Mouse (Mus musculus) CH12.LX (cell line): ENCODE measurements around the gene Ank3. TPM values are rescaled to one million over a fixed set of nuclear protein-coding genes. Genes with fewer than 3 reads are reported as not detected.

Experiments
- DNase-seq: peaks from one replicate; pipeline ENCODE4 v3.0.0-alpha.2; 2013; ENCODE audit errors: extremely low read depth
- H3K27ac ChIP-seq: 2 replicates; pipeline ENCODE4 v1.5.1; 2012; ENCODE audit warnings: low read depth, mild to moderate bottlenecking, control low read depth, moderate library complexity; ENCODE audit not compliant: insufficient read depth
- H3K27me3 ChIP-seq: replicated peaks from 2 replicates; pipeline ENCODE3; 2012; ENCODE audit warnings: inconsistent platforms
- H3K36me3 ChIP-seq, 2 experiments: replicated peaks in 1 of 2; 2 replicates each; pipeline versions ENCODE3 to v1.6.1; 2012; ENCODE audit warnings: inconsistent platforms in 1 of 2, low read length in 1 of 2, mild to moderate bottlenecking in 1 of 2, mixed read lengths in 1 of 2, moderate library complexity in 1 of 2; ENCODE audit not compliant: control insufficient read depth in 1 of 2, insufficient read depth in 1 of 2
- H3K4me1 ChIP-seq, 2 experiments: 2 replicates each; pipeline ENCODE4 v1.6.1; 2012; ENCODE audit warnings: inconsistent platforms in 1 of 2, moderate library complexity in 1 of 2; ENCODE audit not compliant: insufficient read depth in 2 of 2, control insufficient read depth in 1 of 2
- H3K4me2 ChIP-seq: 2 replicates; pipeline ENCODE4 v1.6.1; 2012; ENCODE audit warnings: low read depth, mild to moderate bottlenecking, control low read depth; ENCODE audit not compliant: poor library complexity, insufficient read depth, severe bottlenecking
- H3K4me3 ChIP-seq, 3 experiments: fragments of 150-350 bp in 1 of 3; sonication (generic) in 1 of 3; replicated peaks in 1 of 3; 2 replicates each; pipeline versions ENCODE3 to v1.5.1; 2011 to 2012; ENCODE audit warnings: low read depth in 2 of 3, low read length in 2 of 3, mild to moderate bottlenecking in 2 of 3, moderate library complexity in 2 of 3, control low read depth in 1 of 3, improper control_type of control experiment in 1 of 3, inconsistent platforms in 1 of 3, mixed read lengths in 1 of 3; ENCODE audit not compliant: poor library complexity in 1 of 3
- H3K79me2 ChIP-seq: replicated peaks from 2 replicates; pipeline ENCODE4 v1.6.1; 2012; ENCODE audit warnings: mild to moderate bottlenecking, moderate library complexity; ENCODE audit not compliant: control insufficient read depth, poor library complexity, insufficient read depth, severe bottlenecking; ENCODE audit errors: extremely low read depth
- H3K9ac ChIP-seq: 2 replicates; pipeline ENCODE4 v1.6.1; 2012; ENCODE audit warnings: low read depth, mild to moderate bottlenecking, control low read depth, moderate library complexity; ENCODE audit not compliant: insufficient read depth
- H3K9me3 ChIP-seq: replicated peaks from 2 replicates; pipeline ENCODE3; 2012; ENCODE audit warnings: low read length, inconsistent platforms, mixed read lengths
- BHLHE40 ChIP-seq: IDR thresholded peaks from 2 replicates; pipeline ENCODE4 v1.6.1; 2011; ENCODE audit warnings: mild to moderate bottlenecking, low read depth, low read length, improper control_type of control experiment
- CHD1 ChIP-seq: IDR thresholded peaks from 2 replicates; pipeline ENCODE4 v1.6.1; 2012; ENCODE audit warnings: low read depth, low read length, improper control_type of control experiment, inconsistent platforms
- KAT2A ChIP-seq: IDR thresholded peaks from 2 replicates; pipeline ENCODE4 v1.6.1; 2012; ENCODE audit warnings: low read length, improper control_type of control experiment, inconsistent platforms; ENCODE audit not compliant: insufficient replicate concordance
- MEF2A ChIP-seq: IDR thresholded peaks from 2 replicates; pipeline ENCODE4 v1.6.1; 2014; ENCODE audit warnings: low read depth, mild to moderate bottlenecking, inconsistent platforms, low read length, improper control_type of control experiment, borderline replicate concordance
- RAD21 ChIP-seq: IDR thresholded peaks from 2 replicates; pipeline ENCODE4 v1.6.1; 2011; ENCODE audit warnings: low read depth, mild to moderate bottlenecking, low read length, improper control_type of control experiment, moderate library complexity
- SMC3 ChIP-seq: IDR thresholded peaks from 2 replicates; pipeline ENCODE4 v1.6.1; 2011; ENCODE audit warnings: low read depth, low read length, improper control_type of control experiment
- USF1 ChIP-seq: IDR thresholded peaks from 2 replicates; pipeline ENCODE4 v1.6.1; 2014; ENCODE audit warnings: low read depth, mild to moderate bottlenecking, inconsistent platforms, low read length, improper control_type of control experiment
- dilution Hi-C: fragments of 300-500 bp; cut with MboI; formaldehyde crosslinking; loops from 2 replicates; pipeline ENCODE4 v1.14.3; 2020; ENCODE audit warnings: low sequenced_read_pairs; ENCODE audit not compliant: extremely low pct_unique_long_range_greater_than_20kb, extremely low pct_ligation_motif_present
- in situ Hi-C: fragments of 300-500 bp; cut with MboI; formaldehyde crosslinking; loops from 3 replicates; pipeline ENCODE4 v1.14.3; 2019; ENCODE audit warnings: low sequenced_read_pairs, low pct_ligation_motif_present, low pct_unique_long_range_greater_than_20kb, mixed read lengths
- polyA plus RNA-seq: library from polyadenylated mRNA; unstranded; fragments of >175 nt; gene quantifications from 2 replicates; pipeline ENCODE4 v1.2.1, GENCODE M21; 2012; ENCODE audit warnings: low read depth; ENCODE audit not compliant: insufficient read length
- total RNA-seq, 2 experiments: library from RNA; depleted of rRNA; stranded (reverse); fragments of 300-350 nt in 1 of 2; fragments of >200 nt in 1 of 2; gene quantifications; 2 replicates each; pipeline ENCODE4 v1.2.3; 2012 to 2014

Gene Ank3
- total and polyA plus RNA-seq, 3 experiments = 4.7 to 8.3 (median 6.2) TPM

DNA sequence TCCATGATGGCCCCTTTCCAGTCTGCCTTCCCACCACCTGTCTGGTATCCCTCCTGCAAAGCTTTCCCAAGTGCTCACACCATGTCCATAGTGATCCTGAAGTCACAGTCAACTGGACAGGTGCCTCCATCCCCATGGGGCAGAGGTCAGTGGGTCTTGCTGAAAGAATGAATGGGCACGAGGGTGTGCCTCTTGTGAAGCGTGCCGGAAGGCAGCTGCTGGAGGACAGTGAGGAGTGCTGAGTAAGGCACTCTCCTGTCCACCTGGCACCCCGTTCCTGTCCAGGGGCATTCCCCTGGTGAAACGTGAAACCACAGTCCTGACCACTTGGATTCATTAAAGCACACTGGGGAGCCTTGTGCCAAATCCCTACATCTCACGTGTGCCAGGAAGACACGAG lies 337.7 kb downstream of the Ank3 start:
- Histone ChIP-seq H3K36me3 (no peaks in the 10 kb centered on the region), H3K79me2 (no peaks in the 10 kb centered on the region), H3K4me3 (no peak overlapping the region), H3K27me3 (no peaks in the 10 kb centered on the region), H3K27ac (no peak overlapping the region), H3K9ac (no peak overlapping the region), H3K4me2 (no peak overlapping the region), H3K4me1 (peaks cover 4 to 17% of the 10 kb centered on the region in 2 experiments; a peak in 3 of 4 replicates), H3K9me3 (no peaks in the 10 kb centered on the region)
- in situ Hi-C loops (no loop called here), dilution Hi-C loops (no loop called here)
- DNase-seq = no peak
- TF ChIP-seq BHLHE40 (peak; percentile 46), MEF2A (no peak)

DNA sequence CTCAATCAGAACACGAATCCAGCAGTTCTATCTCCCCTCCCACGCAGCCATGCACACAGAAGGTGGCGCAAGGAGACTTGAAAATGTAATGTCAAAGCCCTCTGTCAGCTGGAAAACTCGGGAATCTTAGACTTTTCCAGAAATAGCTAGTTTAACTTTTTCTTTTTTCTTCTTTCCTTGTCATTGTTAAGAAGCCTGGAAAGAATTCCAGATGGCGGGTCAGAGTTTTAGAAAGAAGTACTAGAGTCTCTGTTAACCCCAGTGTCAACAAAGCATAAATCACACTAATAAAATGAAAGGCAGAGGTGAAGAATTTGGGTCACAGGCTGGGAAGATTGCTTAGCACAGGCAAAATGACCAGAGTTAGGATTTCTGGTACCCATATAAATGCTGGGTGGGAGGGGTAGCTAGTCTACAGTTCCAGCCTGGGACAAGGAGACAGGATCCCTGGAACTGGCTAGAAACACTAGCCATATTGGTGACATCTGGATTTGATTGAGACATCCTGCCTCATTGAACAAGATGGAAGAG lies 340.2 kb downstream of the Ank3 start:
- H3K79me2 ChIP-seq = no peaks in the 10 kb centered on the region
- no peak overlapping the region for H3K27ac ChIP-seq
- H3K4me3 ChIP-seq = no peak overlapping the region
- H3K9ac ChIP-seq = no peak overlapping the region
- TF ChIP-seq USF1 = no peak
- TF ChIP-seq RAD21 = peak; percentile 5
- peak; percentile 5; the same call in 1 of the 2 replicates for TF ChIP-seq SMC3
- dilution Hi-C loops = no loop called here
- H3K4me2 ChIP-seq = no peak overlapping the region
- no peaks in the 10 kb centered on the region for H3K27me3 ChIP-seq
- peaks cover 13 to 31% of the 10 kb centered on the region in 2 experiments for H3K4me1 ChIP-seq
- no peaks in the 10 kb centered on the region for H3K36me3 ChIP-seq
- no peak for DNase-seq
- in situ Hi-C loops = no loop called here
- H3K9me3 ChIP-seq = no peaks in the 10 kb centered on the region

DNA sequence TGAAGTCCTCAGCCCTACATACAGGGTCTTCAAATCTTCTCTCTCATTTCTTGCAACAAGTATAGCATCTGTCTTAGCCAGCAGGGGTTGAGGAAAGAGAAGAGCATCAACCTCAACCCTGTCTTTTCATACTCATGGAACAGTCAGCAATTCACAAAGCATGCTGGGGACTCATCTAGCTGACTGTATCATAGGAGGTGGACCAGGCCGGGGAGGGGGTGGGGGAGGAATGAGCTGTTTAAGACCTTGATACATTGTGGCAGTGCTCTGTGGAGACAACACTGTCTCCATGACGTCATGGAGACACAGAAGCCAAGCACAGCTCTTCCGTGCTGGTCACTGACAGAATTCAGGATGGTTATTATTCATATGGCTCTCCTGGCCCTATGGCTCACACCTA lies 344.0 kb downstream of the Ank3 start:
- Histone ChIP-seq H3K4me1 (peaks cover 19 to 48% of the 10 kb centered on the region in 2 experiments), H3K4me2 (no peak overlapping the region), H3K9me3 (no peaks in the 10 kb centered on the region), H3K4me3 (no peak overlapping the region), H3K9ac (no peak overlapping the region), H3K36me3 (no peaks in the 10 kb centered on the region), H3K27ac (no peak overlapping the region), H3K27me3 (no peaks in the 10 kb centered on the region), H3K79me2 (no peaks in the 10 kb centered on the region)
- DNase-seq = peak; percentile 18
- no peak for TF ChIP-seq KAT2A
- TF ChIP-seq CHD1 = no peak
- in situ Hi-C loops = no loop called here
- dilution Hi-C loops = no loop called here
